Mouse (Mus musculus): ENCODE measurements around the gene Trim3. TPM values are rescaled to one million over a fixed set of nuclear protein-coding genes. Genes with fewer than 3 reads are reported as not detected.

The Trim3 gene
- polyA plus RNA-seq, 1 experiment from 2014 or later, result 44.0 TPM

Other genes with a start within 250 kb of the Trim3 start
- 46.1 and 47.6 TPM in 2 replicates for gene Fam160a2, start 233.5 kb downstream of the Trim3 start, polyA plus RNA-seq (2016; fragmentation: Nextera tagmentation; extraction: Ambion mirVana)
- 0.08 TPM in 1 of 2 replicates, not detected in the other for gene Cnga4, start 229.0 kb downstream of the Trim3 start, polyA plus RNA-seq (2016; fragmentation: Nextera tagmentation; extraction: Ambion mirVana)
- gene Cckbr, start 207.8 kb downstream of the Trim3 start, polyA plus RNA-seq (2016; fragmentation: Nextera tagmentation; extraction: Ambion mirVana), result 0.31 and 0.47 TPM in 2 replicates
- gene Cavin3, start 151.3 kb downstream of the Trim3 start, polyA plus RNA-seq (2016; fragmentation: Nextera tagmentation; extraction: Ambion mirVana), result 36.7 and 40.0 TPM in 2 replicates
- gene Smpd1, start 79.2 kb downstream of the Trim3 start, polyA plus RNA-seq (2016; fragmentation: Nextera tagmentation; extraction: Ambion mirVana), result 40.8 and 41.4 TPM in 2 replicates
- 77.5 and 84.7 TPM in 2 replicates for gene Apbb1, start 51.9 kb downstream of the Trim3 start, polyA plus RNA-seq (2016; fragmentation: Nextera tagmentation; extraction: Ambion mirVana)
- 0.52 and 0.59 TPM in 2 replicates for gene Hpx, start 33.4 kb downstream of the Trim3 start, polyA plus RNA-seq (2016; fragmentation: Nextera tagmentation; extraction: Ambion mirVana)
- gene Timm10b, start 6.5 kb upstream of the Trim3 start, polyA plus RNA-seq (2016; fragmentation: Nextera tagmentation; extraction: Ambion mirVana), result 154 and 170 TPM in 2 replicates
- gene Arfip2, start 6.8 kb upstream of the Trim3 start, polyA plus RNA-seq (2016; fragmentation: Nextera tagmentation; extraction: Ambion mirVana), result 75.0 and 85.3 TPM in 2 replicates
- gene Gm45799, start 7.0 kb upstream of the Trim3 start, polyA plus RNA-seq (2016; fragmentation: Nextera tagmentation; extraction: Ambion mirVana), result 4.5 and 18.1 TPM in 2 replicates
- 1.0 and 1.5 TPM in 2 replicates for gene Dnhd1, start 17.3 kb upstream of the Trim3 start, polyA plus RNA-seq (2016; fragmentation: Nextera tagmentation; extraction: Ambion mirVana)
- gene Ilk, start 103.0 kb upstream of the Trim3 start, polyA plus RNA-seq (2016; fragmentation: Nextera tagmentation; extraction: Ambion mirVana), result 248 and 257 TPM in 2 replicates
- gene Rrp8, start 103.8 kb upstream of the Trim3 start, polyA plus RNA-seq (2016; fragmentation: Nextera tagmentation; extraction: Ambion mirVana), result 43.3 and 46.1 TPM in 2 replicates
- gene Taf10, start 110.8 kb upstream of the Trim3 start, polyA plus RNA-seq (2016; fragmentation: Nextera tagmentation; extraction: Ambion mirVana), result 175 TPM in 2 replicates
- gene Tpp1, start 118.7 kb upstream of the Trim3 start, polyA plus RNA-seq (2016; fragmentation: Nextera tagmentation; extraction: Ambion mirVana), result 41.9 and 43.3 TPM in 2 replicates
- 27.3 and 28.5 TPM in 2 replicates for gene Dchs1, start 154.1 kb upstream of the Trim3 start, polyA plus RNA-seq (2016; fragmentation: Nextera tagmentation; extraction: Ambion mirVana)
- 317 and 324 TPM in 2 replicates for gene Mrpl17, start 177.5 kb upstream of the Trim3 start, polyA plus RNA-seq (2016; fragmentation: Nextera tagmentation; extraction: Ambion mirVana)